Mouse (Mus musculus) left cerebral cortex, postnatal 4 days (tissue): ENCODE results near the gene Gm37240. TPM values are rescaled to one million over a fixed set of nuclear protein-coding genes. Genes with fewer than 3 reads are reported as not detected.

Source experiments
- DNase-seq: peaks from one replicate; pipeline ENCODE4 v3.0.0-alpha.2; 2022
- intact Hi-C: fragments of 180-260 bp; cut with DNase I; formaldehyde crosslinking; loops from one replicate; pipeline ENCODE4 v1.15.1; 2025
- total RNA-seq, 2 experiments: library from RNA; stranded (reverse); gene quantifications; 2 replicates each; pipeline ENCODE4 v1.2.3; 2021

Gm37240 gene
- total RNA-seq, 2 experiments from 2014 or later: 3.3 to 3.6 TPM

DNA sequence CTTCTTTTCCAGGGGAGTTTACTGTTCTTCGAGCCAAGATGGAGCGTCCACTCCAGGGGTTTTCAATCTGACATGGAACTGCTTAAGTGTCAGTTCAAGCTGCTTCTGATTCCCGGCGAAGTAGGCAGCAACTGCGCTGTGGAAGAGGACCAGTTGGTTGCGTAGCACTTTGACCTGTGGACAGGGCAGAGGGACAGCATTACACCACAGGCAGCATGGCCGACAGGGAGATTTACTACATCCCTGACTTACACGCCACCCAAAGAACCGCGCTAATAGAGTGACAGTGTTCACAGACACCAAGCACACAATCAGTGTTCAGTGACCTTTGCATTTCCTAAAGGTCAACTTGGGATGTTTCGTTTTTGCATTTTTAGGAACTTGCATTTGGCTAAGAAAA lies 1389.6 kb downstream of the Gm37240 start:
- intact Hi-C loops: no loop called here

DNA sequence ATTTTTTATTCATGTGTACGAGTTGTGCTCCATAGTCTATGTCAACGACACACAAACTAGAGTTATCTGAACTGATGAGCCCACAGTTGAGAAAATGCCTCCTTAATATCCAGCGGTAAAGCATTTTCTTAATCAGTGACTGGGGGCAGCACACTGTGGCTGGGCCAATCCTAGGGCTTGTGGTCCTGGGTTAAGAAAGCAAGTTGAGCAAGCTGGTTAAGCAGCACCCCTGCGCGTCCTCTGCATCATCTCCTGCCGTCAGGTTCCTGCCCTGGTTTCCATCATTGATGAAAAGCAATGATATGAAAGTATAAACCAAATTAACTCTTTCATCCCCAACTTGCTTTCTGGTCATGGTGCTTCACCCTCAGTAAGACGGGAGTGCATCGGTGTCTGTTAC lies 1394.7 kb downstream of the Gm37240 start:
- DNase-seq: no peak
- intact Hi-C loops: no loop called here

More for the DNA sequence above, 1389.6 kb downstream of the Gm37240 start:
- no peak for DNase-seq

DNA sequence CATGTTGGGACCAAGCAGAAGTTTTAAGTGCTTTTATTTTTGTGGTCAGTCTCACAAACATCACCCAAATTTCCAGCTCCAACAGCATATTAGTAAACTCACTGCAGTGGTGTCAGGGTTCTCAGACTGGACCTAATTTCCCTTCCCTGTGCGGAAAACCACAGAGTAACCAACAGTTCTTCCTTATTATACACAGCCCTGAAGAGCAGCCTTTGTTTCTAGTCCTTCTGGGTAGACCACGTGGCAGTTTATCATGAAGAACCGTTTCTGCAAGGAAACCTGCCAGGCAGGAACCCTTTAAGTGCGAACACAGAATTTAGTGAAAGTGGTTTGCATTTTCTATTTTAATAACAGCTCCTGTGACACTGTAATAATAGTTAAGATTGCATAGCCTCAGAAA lies 1395.2 kb downstream of the Gm37240 start:
- intact Hi-C loops: no loop called here
- no peak for DNase-seq

GRCm38 (mm10) chr3:84488716-84489115 lies 1398.6 kb downstream of the Gm37240 start:
- intact Hi-C loops: no loop called here
- DNase-seq: no peak

DNA sequence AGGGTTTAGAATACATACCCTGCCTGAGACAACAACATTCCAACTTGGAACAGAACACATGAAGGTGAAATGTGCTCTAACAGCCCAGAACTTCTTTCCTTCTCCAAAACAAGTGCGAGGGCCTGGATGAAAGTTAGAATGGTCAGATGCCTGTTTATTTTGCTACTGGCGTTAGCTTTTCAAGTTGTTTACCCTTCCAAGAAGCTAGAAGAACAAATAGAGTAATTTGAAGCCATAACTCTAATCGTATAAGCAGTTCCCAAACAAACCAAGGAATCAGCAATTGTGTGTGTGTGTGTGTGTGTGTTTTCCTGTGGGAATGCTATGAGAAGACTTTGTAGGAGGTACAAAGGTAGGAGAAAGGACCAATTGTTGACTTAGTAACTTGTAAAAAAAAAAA lies 1402.4 kb downstream of the Gm37240 start:
- DNase-seq: no peak
- intact Hi-C loops: no loop called here

GRCm38 (mm10) chr3:84484333-84484732 lies 1403.0 kb downstream of the Gm37240 start:
- no peak for DNase-seq
- intact Hi-C loops: no loop called here

- intact Hi-C loops: no loop called here
Observed at GRCm38 (mm10) chr3:84482121-84482520, 1405.2 kb downstream of the Gm37240 start.

DNA sequence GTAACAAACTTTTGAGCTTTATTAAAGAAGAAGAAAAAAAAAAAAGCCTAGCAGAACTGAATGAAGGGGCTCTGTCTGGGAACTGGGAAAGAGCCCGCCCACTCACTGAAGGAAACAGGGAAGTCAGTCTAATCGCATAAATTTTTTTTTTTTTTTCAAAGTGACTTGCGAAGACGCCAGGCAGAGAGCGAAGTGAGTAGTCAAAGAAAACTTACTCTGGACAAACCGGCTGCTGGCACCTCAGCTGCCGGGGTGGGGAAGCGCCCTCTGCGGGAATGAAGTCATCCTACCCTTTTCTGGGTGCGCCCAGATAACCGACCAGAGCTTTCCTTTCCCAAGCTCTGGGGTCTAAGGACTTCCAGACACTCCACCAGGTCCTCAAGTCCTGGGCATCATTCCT lies 1406.2 kb downstream of the Gm37240 start:
- intact Hi-C loops: no loop called here
- peak; percentile 53 for DNase-seq

More at GRCm38 (mm10) chr3:84482121-84482520, 1405.2 kb downstream of the Gm37240 start:
- DNase-seq: no peak

GRCm38 (mm10) chr3:84480006-84480897 lies 1407.1 kb downstream of the Gm37240 start, which contains the start of gene Fhdc1:
Gene Fhdc1 (minus strand): TSS chr3:84480429.
- DNase-seq: peak; percentile 33

DNA sequence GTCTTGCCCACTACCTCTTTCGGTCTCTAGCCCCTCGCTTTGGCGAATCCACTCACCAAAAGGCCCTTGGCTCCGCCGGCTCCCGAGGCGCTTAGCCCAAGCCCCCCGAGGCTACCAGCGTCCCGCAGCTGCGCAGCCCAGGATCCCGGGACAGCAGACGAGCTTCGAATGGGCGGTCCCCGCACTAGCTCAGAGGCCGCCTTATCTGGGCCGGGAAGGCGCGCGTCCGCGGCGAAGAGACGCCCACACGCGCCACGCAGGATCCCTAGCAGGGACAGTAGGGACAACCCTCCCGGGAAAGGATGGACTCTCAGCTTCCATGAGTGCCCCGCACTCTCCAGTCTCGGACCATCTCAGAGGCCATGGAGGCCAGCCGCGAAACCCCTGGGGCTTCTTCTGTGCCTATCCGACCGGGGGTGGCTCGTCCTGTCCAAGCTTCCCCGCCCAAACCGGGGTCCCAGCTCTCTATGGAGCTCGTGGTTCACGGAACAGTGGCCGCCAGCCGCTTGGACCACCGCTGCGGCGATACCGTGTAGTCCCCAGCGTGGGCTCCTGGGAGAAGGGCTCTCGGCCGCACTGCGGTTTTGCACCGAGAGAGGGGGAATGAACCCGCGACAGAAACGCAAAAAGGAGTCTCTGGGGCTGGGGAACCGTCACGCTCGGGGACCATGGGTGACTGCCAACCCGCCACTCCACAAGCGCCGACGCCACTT lies 1407.9 kb downstream of the Gm37240 start:
- DNase-seq: peak; percentile 31
- intact Hi-C loops: no loop called here

More at GRCm38 (mm10) chr3:84480006-84480897, 1407.1 kb downstream of the Gm37240 start, which contains the start of gene Fhdc1:
- intact Hi-C loops: no loop called here

DNA sequence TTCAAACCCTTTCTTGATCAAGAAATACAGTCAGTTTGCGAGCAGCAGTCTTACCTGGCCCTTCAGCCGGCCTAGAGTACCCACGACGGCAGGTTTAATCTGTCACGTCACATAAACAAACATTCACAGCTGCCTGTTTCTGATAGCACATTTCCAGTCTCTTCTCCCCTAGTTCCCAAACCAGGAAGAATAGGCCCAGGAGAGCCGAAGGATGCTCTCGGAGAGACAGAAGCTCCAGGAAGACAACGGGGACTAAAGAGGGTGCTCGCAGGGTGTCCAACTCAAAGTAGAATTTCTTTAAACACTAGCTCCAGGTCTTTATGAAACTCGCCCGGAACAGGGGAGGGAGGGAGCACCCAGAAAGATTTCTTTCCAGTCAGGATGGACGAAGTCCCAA lies 1408.4 kb downstream of the Gm37240 start:
- no peak for DNase-seq
- intact Hi-C loops: no loop called here

- DNase-seq: no peak
- intact Hi-C loops: no loop called here
Observed at GRCm38 (mm10) chr3:84478195-84478594, 1409.1 kb downstream of the Gm37240 start.

- intact Hi-C loops: no loop called here
- DNase-seq: no peak
Observed at GRCm38 (mm10) chr3:84477498-84477897, 1409.8 kb downstream of the Gm37240 start.

DNA sequence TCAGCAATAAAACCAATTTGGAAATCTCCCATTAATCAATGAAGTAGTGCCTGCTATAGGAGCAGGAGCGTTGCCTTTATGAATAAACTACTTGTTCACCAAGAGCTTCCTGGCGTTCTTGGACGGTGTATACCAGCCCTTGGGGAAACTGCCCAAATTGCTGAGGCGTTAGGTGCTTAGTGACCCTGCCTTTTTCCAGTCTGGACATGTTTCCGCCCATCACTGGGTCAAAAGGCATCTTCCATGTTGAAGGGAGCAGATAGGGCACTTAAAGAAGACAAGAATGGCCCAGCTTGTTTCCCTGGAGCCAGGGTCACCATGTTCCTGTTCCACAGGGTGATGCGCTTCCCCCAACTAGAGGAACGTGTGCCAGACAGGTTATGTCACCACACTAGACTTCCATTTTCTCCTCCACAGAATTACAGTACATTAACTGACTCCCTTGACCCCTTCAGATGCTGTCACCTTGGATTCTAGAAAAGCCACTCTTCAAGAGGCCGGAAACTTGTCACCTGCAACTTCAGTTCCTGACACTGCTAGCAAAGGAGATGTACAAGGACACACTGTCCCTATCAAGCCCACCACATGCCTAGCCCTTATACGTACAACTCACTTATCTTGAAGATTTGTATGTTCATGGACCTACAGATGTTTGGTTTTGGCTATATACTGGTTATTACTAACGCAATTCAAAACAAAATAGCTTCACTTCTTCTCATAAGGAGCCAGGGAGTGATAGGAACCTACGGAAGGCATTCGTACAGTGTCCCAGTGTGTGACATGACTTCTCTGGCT lies 1412.1 kb downstream of the Gm37240 start:
- intact Hi-C loops: no loop called here
- DNase-seq: no peak

GRCm38 (mm10) chr3:84474398-84474797 lies 1412.9 kb downstream of the Gm37240 start:
- intact Hi-C loops: no loop called here
- DNase-seq: no peak

- DNase-seq: no peak
- intact Hi-C loops: no loop called here
Observed at GRCm38 (mm10) chr3:84472955-84473354, 1414.4 kb downstream of the Gm37240 start.

GRCm38 (mm10) chr3:84472527-84472926 lies 1414.8 kb downstream of the Gm37240 start:
- no peak for DNase-seq
- intact Hi-C loops: no loop called here

DNA sequence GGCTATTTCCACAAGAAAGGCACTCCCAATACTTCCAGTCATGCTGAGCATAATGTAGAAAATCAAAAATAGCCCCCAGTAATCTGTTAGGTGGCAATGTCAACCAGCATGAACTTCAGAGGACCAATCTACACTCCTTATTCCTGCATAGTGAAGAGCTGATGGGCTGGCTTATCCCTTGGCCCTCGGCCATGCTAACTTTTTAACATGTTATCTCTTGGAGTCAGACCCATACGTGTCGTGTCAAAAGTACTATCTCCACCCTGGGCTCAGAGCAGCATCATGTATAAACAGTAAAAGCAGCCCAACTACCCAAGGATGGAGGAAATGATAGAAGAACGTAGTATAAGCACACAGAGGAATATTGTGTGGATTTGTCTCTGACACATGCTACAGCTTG lies 1416.2 kb downstream of the Gm37240 start:
- intact Hi-C loops: no loop called here
- no peak for DNase-seq

DNA sequence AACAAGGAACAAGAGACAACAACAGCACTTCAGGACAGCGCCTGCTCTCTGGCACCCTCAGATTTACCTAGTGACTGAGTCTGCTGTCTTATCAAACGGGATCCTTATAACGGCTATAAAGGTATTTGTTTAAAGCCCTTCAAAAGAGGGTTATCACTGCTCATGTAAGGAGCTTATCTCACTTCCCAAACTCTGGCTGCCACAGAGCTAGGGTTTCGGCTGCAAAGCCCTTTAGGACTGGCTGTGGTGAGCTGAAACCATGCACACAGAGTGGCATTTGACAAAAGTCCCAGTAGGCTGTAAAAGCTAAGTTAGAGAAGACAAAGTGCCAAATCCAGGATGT lies 1419.2 kb downstream of the Gm37240 start:
- intact Hi-C loops: no loop called here
- DNase-seq: no peak

- DNase-seq: no peak
- intact Hi-C loops: no loop called here
Observed at GRCm38 (mm10) chr3:84467419-84468110, 1419.8 kb downstream of the Gm37240 start.
